8 mouse cellular contexts compared by ENCODE assay signal in the genomic region with DNA sequence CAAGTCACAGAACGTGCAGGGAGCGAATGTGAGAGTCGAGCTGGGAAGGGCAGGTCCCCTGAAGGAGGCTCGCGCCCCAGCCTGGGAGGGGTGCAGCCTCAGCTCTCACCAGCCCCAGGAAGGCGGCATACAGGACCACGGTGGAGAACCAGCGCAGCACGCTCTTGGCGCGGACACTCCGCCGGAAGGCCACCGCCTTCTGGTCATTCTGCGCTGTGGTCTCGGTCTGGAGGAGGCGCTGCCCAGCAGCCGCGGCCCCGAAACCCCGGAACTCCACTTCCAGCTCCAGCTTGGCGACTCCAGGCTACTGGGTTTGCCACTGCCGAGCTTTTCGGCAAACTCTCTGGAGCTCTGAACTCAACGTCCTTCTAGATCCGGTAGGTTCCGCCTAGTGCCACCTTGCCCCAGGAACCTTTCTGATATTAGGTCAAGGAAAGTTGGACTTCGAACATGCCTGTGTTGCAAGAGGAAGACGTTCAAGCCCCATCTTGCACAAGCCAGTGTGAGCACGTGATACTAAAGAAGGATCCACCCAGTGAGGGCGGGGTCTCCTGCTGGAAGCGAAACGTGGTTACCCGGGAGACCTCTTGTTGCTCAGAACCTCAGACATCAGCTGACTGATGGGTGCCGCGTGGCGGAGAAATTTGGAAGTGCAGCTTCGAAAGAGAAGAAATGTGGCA. TPM values are rescaled to one million over a fixed set of nuclear protein-coding genes. Genes with fewer than 3 reads are reported as not detected.
A peak's percentile ranks its signal among the peaks of the same experiment; 100 is the strongest.
DNase-seq lines count a peak whose midpoint lies in the region; ATAC-seq lines count a peak whose summit lies in the region.

Gene Mfsd4b3, minus strand, starts transcription at position 393 of the 680 bp plus-strand sequence.

- H3K4me2 ChIP-seq in hindbrain, embryonic 15.5 days, result peak within 1 kb of the TSS; percentile 96

- H3K27me3 ChIP-seq in hindbrain, embryonic 15.5 days, result no peaks in the 10 kb centered on the region

- DNase-seq in T-cell, adult 2 months (ENCODE audit: low spot score), result peak; percentile 95
- DNase-seq in cerebellum, postnatal 36 days, result peak; percentile 85 to 88
- peak; percentile 83 to 93 for DNase-seq in frontal cortex, postnatal 36 days (ENCODE audit: low spot score in 2 of 2)
- peak; percentile 88 for DNase-seq in left cerebral cortex, adult 11 months (ENCODE audit: low spot score)
- DNase-seq in lung, postnatal 4 days, result peak; percentile 96
- DNase-seq in retina, postnatal 7 days (ENCODE audit: low read depth, low spot score), result peak; percentile 77
- DNase-seq in urinary bladder, adult 2 months (ENCODE audit: low spot score), result peak; percentile 71

- peak within 1 kb of the TSS; percentile 53 for H3K4me3 ChIP-seq in hindbrain, embryonic 15.5 days

- ATAC-seq in hindbrain, embryonic 15.5 days (ENCODE audit: low FRiP score, low read depth), result peak; percentile 98

- WGBS in hindbrain, embryonic 15.5 days, result under 1% methylated on average over 38 of the region's 38 CpGs

- no peaks in the 10 kb centered on the region for H3K9me3 ChIP-seq in hindbrain, embryonic 15.5 days

- peak within 1 kb of the TSS; percentile 35 for H3K9ac ChIP-seq in hindbrain, embryonic 15.5 days

- H3K4me1 ChIP-seq in hindbrain, embryonic 15.5 days (replicated peaks), result 0 out of 2 replicates have a peak, but pooled peaks cover 6% of the 10 kb centered on the region

- H3K27ac ChIP-seq in hindbrain, embryonic 15.5 days (replicated peaks), result peak within 1 kb of the TSS; percentile 40; the same call in 1 of the 2 replicates

- no peaks in the 10 kb centered on the region for H3K36me3 ChIP-seq in hindbrain, embryonic 15.5 days

RNA-seq across cellular contexts. Expression of gene Mfsd4b3, which starts in this region (rescaled TPM):
- polyA plus RNA-seq in hindbrain, embryonic 15.5 days (2015; fragmentation: Nextera tagmentation; extraction: Ambion mirVana), result 0.09 and 0.13 TPM in 2 replicates
- polyA plus RNA-seq in urinary bladder, adult 2 months (2012; rRNA removed), result 1.5 and 1.9 TPM in 2 replicates

Comparison
In these comparisons a context has a peak if more than half of its experiments do, and no peak if none do; other contexts are left out.
1. Peak in every context shown above with its lines: DNase-seq, ATAC-seq, H3K4me3 ChIP-seq and H3K27ac ChIP-seq.
2. Peak in ATAC-seq, H3K4me3 ChIP-seq, H3K27ac ChIP-seq, H3K9ac ChIP-seq and H3K4me2 ChIP-seq in hindbrain, embryonic 15.5 days; RNA of the gene not detected or under 1 TPM.